Mouse (Mus musculus): ENCODE measurements around the gene Mpzl2. TPM values are rescaled to one million over a fixed set of nuclear protein-coding genes. Genes with fewer than 3 reads are reported as not detected.

Gene Mpzl2
- polyA plus RNA-seq, 1 experiment from 2014 or later = not detected

DNA sequence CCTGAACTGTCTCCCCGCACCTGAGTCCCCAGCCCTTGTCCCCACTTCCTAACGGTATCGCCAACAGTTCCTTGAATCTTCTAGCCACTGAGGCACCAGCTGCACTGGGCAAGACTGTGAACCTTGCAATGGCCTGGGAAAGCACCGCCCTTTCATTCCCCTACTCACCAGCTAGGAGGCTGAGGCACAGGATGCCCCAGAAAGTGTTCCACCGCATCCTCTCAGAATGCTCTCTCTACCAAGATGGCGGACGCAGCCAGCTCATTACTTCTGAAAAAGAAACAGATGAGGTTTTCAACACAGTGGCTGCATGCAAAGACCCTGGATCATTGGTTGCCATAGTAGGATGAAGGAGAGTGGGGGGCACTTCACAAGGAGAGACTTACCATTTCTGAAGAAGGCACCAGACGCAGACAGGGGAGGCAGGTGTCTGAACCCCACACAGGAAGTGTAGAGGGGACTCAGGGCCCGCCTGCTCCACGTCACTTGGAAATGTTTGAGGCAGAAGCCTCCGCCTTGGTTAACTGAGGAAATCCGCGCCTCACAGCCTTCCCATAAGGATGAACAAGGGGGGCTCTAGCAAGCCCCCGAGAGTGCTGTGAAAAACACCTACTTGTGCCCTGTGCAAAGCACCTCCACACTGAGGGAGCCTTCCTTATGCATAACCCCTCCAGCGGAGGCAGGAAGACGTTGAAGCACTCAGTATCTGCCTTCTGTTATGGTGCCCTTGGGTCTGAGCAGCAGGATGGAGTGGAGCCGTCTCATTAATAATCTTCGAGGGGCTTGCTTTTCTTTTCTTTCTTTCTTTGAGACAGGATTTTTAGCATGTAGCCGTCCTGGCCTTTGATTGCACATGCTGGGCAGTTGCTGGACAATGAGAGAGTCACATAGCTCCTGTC, 30.2 kb upstream of the Mpzl2 start, which contains the start of gene Cd3e:
Cd3e (minus strand) TSS at position 448 of the 899 bp plus-strand sequence.
- no peak within 1 kb of the TSS for H3K4me2 ChIP-seq
- no peaks in the 10 kb centered on the region for H3K4me1 ChIP-seq
- no peaks in the 10 kb centered on the region for H3K36me3 ChIP-seq (ENCODE audit: poor library complexity, severe bottlenecking)
- H3K9me3 ChIP-seq (replicated peaks) = no peaks in the 10 kb centered on the region
- no peak for ATAC-seq
- WGBS = 83% methylated on average over 19 of the region's 19 CpGs
- H3K27ac ChIP-seq = no peak within 1 kb of the TSS
- no peak within 1 kb of the TSS for H3K4me3 ChIP-seq
- H3K9ac ChIP-seq = no peak within 1 kb of the TSS
- peaks cover 3% of the 10 kb centered on the region; the same call in 1 of the 2 replicates for H3K27me3 ChIP-seq

GRCm38 (mm10) chr9:45010461-45010860, 29.1 kb upstream of the Mpzl2 start:
- H3K4me1 ChIP-seq = no peaks in the 10 kb centered on the region
- H3K4me3 ChIP-seq = no peak overlapping the region
- no peaks in the 10 kb centered on the region for H3K9me3 ChIP-seq (replicated peaks)
- no peaks in the 10 kb centered on the region for H3K36me3 ChIP-seq (ENCODE audit: poor library complexity, severe bottlenecking)
- H3K27me3 ChIP-seq = peaks cover 3% of the 10 kb centered on the region; the same call in 1 of the 2 replicates
- no peak for ATAC-seq
- 80% methylated on average over 4 of the region's 4 CpGs for WGBS
- H3K4me2 ChIP-seq = no peak overlapping the region
- H3K27ac ChIP-seq = no peak overlapping the region
- no peak overlapping the region for H3K9ac ChIP-seq

GRCm38 (mm10) chr9:45011291-45011690, 28.3 kb upstream of the Mpzl2 start:
- peaks cover 3% of the 10 kb centered on the region; the same call in 1 of the 2 replicates for H3K27me3 ChIP-seq
- H3K36me3 ChIP-seq (ENCODE audit: poor library complexity, severe bottlenecking) = no peaks in the 10 kb centered on the region
- no peaks in the 10 kb centered on the region for H3K9me3 ChIP-seq (replicated peaks)
- H3K4me3 ChIP-seq = no peak overlapping the region
- H3K27ac ChIP-seq = no peak overlapping the region
- WGBS = 51% methylated on average over 6 of the region's 6 CpGs
- no peak overlapping the region for H3K9ac ChIP-seq
- no peak for ATAC-seq
- no peaks in the 10 kb centered on the region for H3K4me1 ChIP-seq
- H3K4me2 ChIP-seq = no peak overlapping the region

- WGBS = 46% methylated on average over 2 of the region's 2 CpGs
- Histone ChIP-seq H3K9me3 (replicated peaks) (no peaks in the 10 kb centered on the region), H3K36me3 (ENCODE audit: poor library complexity, severe bottlenecking) (no peaks in the 10 kb centered on the region), H3K4me3 (no peak overlapping the region), H3K27ac (no peak overlapping the region), H3K27me3 (peaks cover 3% of the 10 kb centered on the region; the same call in 1 of the 2 replicates), H3K4me1 (no peaks in the 10 kb centered on the region), H3K9ac (no peak overlapping the region), H3K4me2 (no peak overlapping the region)
- no peak for ATAC-seq
Measured at GRCm38 (mm10) chr9:45014879-45015278, 24.7 kb upstream of the Mpzl2 start.

GRCm38 (mm10) chr9:45015841-45016240, 23.8 kb upstream of the Mpzl2 start:
- ATAC-seq = no peak
- H3K27me3 ChIP-seq = peaks cover 3% of the 10 kb centered on the region; the same call in 1 of the 2 replicates
- H3K9me3 ChIP-seq (replicated peaks) = no peaks in the 10 kb centered on the region
- WGBS = 76% methylated on average over 3 of the region's 3 CpGs
- no peaks in the 10 kb centered on the region for H3K36me3 ChIP-seq (ENCODE audit: poor library complexity, severe bottlenecking)
- no peak overlapping the region for H3K9ac ChIP-seq
- no peak overlapping the region for H3K4me2 ChIP-seq
- H3K4me3 ChIP-seq = no peak overlapping the region
- H3K27ac ChIP-seq = no peak overlapping the region
- no peaks in the 10 kb centered on the region for H3K4me1 ChIP-seq

DNA sequence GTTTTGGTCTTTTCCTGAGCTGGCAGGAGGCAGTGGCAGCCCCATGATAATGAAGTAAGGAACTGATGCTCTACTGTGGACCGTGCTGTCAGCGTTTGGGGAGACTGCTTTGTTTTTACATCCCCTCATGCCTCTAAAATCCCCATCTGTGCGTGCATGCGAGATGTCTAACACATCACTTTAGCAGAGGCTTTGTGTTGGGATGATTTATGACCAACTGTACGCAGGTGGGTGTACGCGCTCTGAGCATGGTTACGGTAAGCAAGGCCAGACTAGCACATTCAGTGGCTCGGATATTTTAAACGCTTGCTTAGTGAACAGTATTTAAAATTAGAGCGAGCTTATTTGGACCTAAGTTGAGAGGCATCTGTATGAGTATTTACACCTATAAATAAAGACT, 21.6 kb upstream of the Mpzl2 start:
- WGBS = 90% methylated on average over 11 of the region's 11 CpGs
- no peaks in the 10 kb centered on the region for H3K4me1 ChIP-seq
- no peak overlapping the region for H3K9ac ChIP-seq
- H3K27ac ChIP-seq = no peak overlapping the region
- no peak overlapping the region for H3K4me3 ChIP-seq
- no peak overlapping the region for H3K4me2 ChIP-seq
- H3K9me3 ChIP-seq (replicated peaks) = no peaks in the 10 kb centered on the region
- H3K27me3 ChIP-seq = no peaks in the 10 kb centered on the region
- no peaks in the 10 kb centered on the region for H3K36me3 ChIP-seq (ENCODE audit: poor library complexity, severe bottlenecking)
- ATAC-seq = no peak

DNA sequence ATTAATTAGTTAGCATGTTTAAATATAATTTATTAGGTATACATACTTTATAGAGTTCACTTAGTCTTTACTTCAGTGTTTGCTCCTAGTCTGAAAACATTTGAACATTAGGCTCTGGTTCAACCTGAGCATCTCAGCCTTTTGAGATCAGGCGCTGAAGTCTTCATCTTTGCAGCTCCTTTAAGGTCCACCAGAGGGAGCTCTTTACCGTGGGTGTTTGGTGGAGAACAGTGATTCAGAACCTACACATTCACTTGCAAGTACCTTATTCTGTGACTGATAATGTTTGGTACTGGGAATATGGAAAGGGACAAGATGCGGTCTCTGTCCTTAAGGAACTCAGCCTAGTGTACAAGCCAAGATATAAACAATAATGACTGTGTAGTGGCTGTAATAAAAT, 16.8 kb upstream of the Mpzl2 start:
- H3K36me3 ChIP-seq (ENCODE audit: poor library complexity, severe bottlenecking) = no peaks in the 10 kb centered on the region
- H3K9ac ChIP-seq = no peak overlapping the region
- H3K9me3 ChIP-seq (replicated peaks) = no peaks in the 10 kb centered on the region
- H3K4me1 ChIP-seq = no peaks in the 10 kb centered on the region
- H3K27ac ChIP-seq = no peak overlapping the region
- H3K27me3 ChIP-seq = peaks cover 14% of the 10 kb centered on the region
- 11% methylated on average over 3 of the region's 3 CpGs for WGBS
- no peak overlapping the region for H3K4me3 ChIP-seq
- no peak for ATAC-seq
- H3K4me2 ChIP-seq = no peak overlapping the region

DNA sequence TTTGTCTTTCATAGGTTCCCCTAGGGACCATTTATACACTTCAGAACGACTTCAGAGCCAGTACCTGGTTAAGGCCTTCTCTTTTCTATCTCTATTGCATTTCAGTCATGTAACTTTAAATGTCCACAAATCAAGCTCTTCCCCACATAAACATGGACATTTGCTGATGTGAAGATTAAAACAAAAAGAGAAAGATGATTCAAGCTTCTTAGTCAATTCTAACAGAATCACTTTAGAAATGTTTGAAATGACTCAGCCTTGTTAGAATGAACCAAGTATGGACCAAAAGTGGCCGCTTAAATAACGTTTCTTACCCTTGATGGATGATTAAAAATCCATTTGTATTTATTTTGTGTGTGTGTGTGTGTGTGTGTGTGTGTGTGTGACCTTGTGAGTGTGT, 16.0 kb upstream of the Mpzl2 start:
- no peaks in the 10 kb centered on the region for H3K9me3 ChIP-seq (replicated peaks)
- H3K4me3 ChIP-seq = no peak overlapping the region
- peaks cover 14% of the 10 kb centered on the region for H3K27me3 ChIP-seq
- no peak overlapping the region for H3K4me2 ChIP-seq
- 60% methylated on average over 3 of the region's 3 CpGs for WGBS
- H3K4me1 ChIP-seq = no peaks in the 10 kb centered on the region
- ATAC-seq = no peak
- no peaks in the 10 kb centered on the region for H3K36me3 ChIP-seq (ENCODE audit: poor library complexity, severe bottlenecking)
- H3K9ac ChIP-seq = no peak overlapping the region
- no peak overlapping the region for H3K27ac ChIP-seq

DNA sequence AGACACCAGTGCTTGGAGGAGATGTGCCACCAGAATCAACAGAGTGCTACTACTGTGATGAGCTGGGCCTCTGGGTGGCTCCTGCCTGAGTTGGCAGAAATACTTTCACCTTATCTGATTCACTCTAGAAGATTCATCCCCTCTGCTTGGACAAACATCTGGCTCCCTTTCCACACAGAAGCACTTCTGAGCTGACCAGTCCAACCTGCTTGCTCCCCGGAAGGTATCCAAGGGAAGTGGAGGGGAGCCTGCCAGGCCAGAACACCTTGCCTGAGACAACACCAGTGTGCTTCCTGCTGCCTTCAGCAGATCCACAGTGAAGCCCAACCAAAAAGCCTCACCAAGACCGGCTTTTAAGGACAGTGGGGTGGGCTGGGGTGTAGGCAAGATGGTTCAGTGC, 15.4 kb upstream of the Mpzl2 start:
- Histone ChIP-seq H3K4me2 (no peak overlapping the region), H3K36me3 (ENCODE audit: poor library complexity, severe bottlenecking) (no peaks in the 10 kb centered on the region), H3K27ac (no peak overlapping the region), H3K4me3 (no peak overlapping the region), H3K27me3 (peaks cover 20% of the 10 kb centered on the region), H3K9ac (0 out of 2 replicates have a peak overlapping the region, but pooled peaks have one; percentile 12), H3K4me1 (no peaks in the 10 kb centered on the region), H3K9me3 (replicated peaks) (no peaks in the 10 kb centered on the region)
- WGBS = 82% methylated on average over 2 of the region's 2 CpGs
- no peak for ATAC-seq

- H3K9me3 ChIP-seq (replicated peaks) = no peaks in the 10 kb centered on the region
- peaks cover 34% of the 10 kb centered on the region for H3K27me3 ChIP-seq
Measured at GRCm38 (mm10) chr9:45027376-45027775, 12.2 kb upstream of the Mpzl2 start.

GRCm38 (mm10) chr9:45030341-45030740, 9.3 kb upstream of the Mpzl2 start:
- Histone ChIP-seq H3K4me1 (no peaks in the 10 kb centered on the region), H3K27me3 (peaks cover 28% of the 10 kb centered on the region), H3K9me3 (replicated peaks) (no peaks in the 10 kb centered on the region), H3K9ac (no peak overlapping the region), H3K27ac (no peak overlapping the region), H3K36me3 (ENCODE audit: poor library complexity, severe bottlenecking) (no peaks in the 10 kb centered on the region), H3K4me3 (no peak overlapping the region), H3K4me2 (no peak overlapping the region)
- WGBS = 83% methylated on average over 6 of the region's 6 CpGs
- no peak for ATAC-seq

More at GRCm38 (mm10) chr9:45027376-45027775, 12.2 kb upstream of the Mpzl2 start:
- 77% methylated on average over 8 of the region's 8 CpGs for WGBS
- no peak for ATAC-seq
- Histone ChIP-seq H3K36me3 (ENCODE audit: poor library complexity, severe bottlenecking) (no peaks in the 10 kb centered on the region), H3K27ac (no peak overlapping the region), H3K4me1 (no peaks in the 10 kb centered on the region), H3K4me3 (no peak overlapping the region), H3K9ac (no peak overlapping the region), H3K4me2 (no peak overlapping the region)

- Histone ChIP-seq H3K36me3 (ENCODE audit: poor library complexity, severe bottlenecking) (no peaks in the 10 kb centered on the region), H3K4me2 (no peak overlapping the region), H3K27ac (no peak overlapping the region), H3K9me3 (replicated peaks) (no peaks in the 10 kb centered on the region), H3K4me3 (no peak overlapping the region), H3K27me3 (peaks cover 24% of the 10 kb centered on the region), H3K4me1 (no peaks in the 10 kb centered on the region), H3K9ac (no peak overlapping the region)
- ATAC-seq = no peak
- WGBS = 72% methylated on average over 2 of the region's 2 CpGs
Measured at GRCm38 (mm10) chr9:45032261-45032660, 7.3 kb upstream of the Mpzl2 start.
